ENCODE assay signal across 17 mouse cellular contexts in genomic region chr1:43237360-43238235, GRCm38 (mm10). TPM values are rescaled to one million over a fixed set of nuclear protein-coding genes. Genes with fewer than 3 reads are reported as not detected.
DNase-seq lines count a peak whose midpoint lies in the region; ATAC-seq and TF ChIP-seq lines count a peak whose summit lies in the region.
"Had no signal": no experiment of that assay in that cellular context is flagged by ENCODE, and none has a peak within 500 bp of the region (broad histone marks: within the 10 kb centered on the region; RNA-seq: fewer than 3 reads in every experiment).

No protein-coding gene starts in this region.

- no peaks in the 10 kb centered on the region for H3K4me1 ChIP-seq in kidney, adult 2 months (ENCODE audit: control insufficient read depth, insufficient read depth, low read length)
- H3K4me1 ChIP-seq in lung, adult 2 months (ENCODE audit: control insufficient read depth, insufficient read depth, low read length): no peaks in the 10 kb centered on the region
- no peaks in the 10 kb centered on the region for H3K4me1 ChIP-seq in forebrain, embryonic 14.5 days (ENCODE audit: control insufficient read depth, insufficient read depth, low read length)
- H3K4me1 ChIP-seq: forebrain, embryonic 15.5 days; neural tube, embryonic 15.5 days had no signal

- H3K27ac ChIP-seq in kidney, adult 2 months (ENCODE audit: insufficient read depth, low read depth, low read length): peak overlapping the region; percentile 24; the same call in 1 of the 2 replicates
- H3K27ac ChIP-seq in forebrain, embryonic 14.5 days (ENCODE audit: low read depth, low read length): no peak overlapping the region
- H3K27ac ChIP-seq: forebrain, embryonic 15.5 days; hindbrain, embryonic 14.5 days; neural tube, embryonic 15.5 days had no signal

- TF ChIP-seq POLR2A in kidney, adult 2 months (IDR thresholded peaks at IDR 0.05; ENCODE audit: low read depth, low read length): no peak
- TF ChIP-seq POLR2A in lung, adult 2 months (IDR thresholded peaks at IDR 0.05; ENCODE audit: borderline replicate concordance, extremely low read depth, low read depth, low read length): no peak

- H3K9ac ChIP-seq in forebrain, embryonic 14.5 days (ENCODE audit: low read length): no peak overlapping the region
- H3K9ac ChIP-seq: forebrain, embryonic 15.5 days; hindbrain, embryonic 14.5 days; neural tube, embryonic 15.5 days had no signal

- H3K36me3 ChIP-seq in kidney, adult 2 months (ENCODE audit: control insufficient read depth, insufficient read depth, low read length): no peaks in the 10 kb centered on the region
- H3K36me3 ChIP-seq in forebrain, embryonic 14.5 days (ENCODE audit: control insufficient read depth, insufficient read depth, low read length): no peaks in the 10 kb centered on the region
- H3K36me3 ChIP-seq: forebrain, embryonic 15.5 days; neural tube, embryonic 15.5 days had no signal

- H3K4me2 ChIP-seq in forebrain, embryonic 14.5 days (ENCODE audit: low read length): no peak overlapping the region
- H3K4me2 ChIP-seq: forebrain, embryonic 15.5 days; hindbrain, embryonic 14.5 days; midbrain, embryonic 11.5 days; neural tube, embryonic 15.5 days had no signal

- 83% methylated on average over 3 of the region's 3 CpGs for WGBS in kidney, adult 2 months
- 90% methylated on average over 3 of the region's 3 CpGs for WGBS in lung, adult 2 months
- 88% methylated on average over 3 of the region's 3 CpGs for WGBS in forebrain, embryonic 14.5 days

- H3K27me3 ChIP-seq in kidney, adult 2 months (replicated peaks; ENCODE audit: control insufficient read depth, insufficient read depth, low read length): no peaks in the 10 kb centered on the region
- H3K27me3 ChIP-seq in forebrain, embryonic 14.5 days (replicated peaks; ENCODE audit: control insufficient read depth, insufficient read depth, low read length): no peaks in the 10 kb centered on the region
- H3K27me3 ChIP-seq: forebrain, embryonic 15.5 days; neural tube, embryonic 15.5 days had no signal

- no peak for ATAC-seq in forebrain, embryonic 14.5 days
- ATAC-seq: forebrain, embryonic 15.5 days had no signal

- no peak for TF ChIP-seq CTCF in kidney, adult 2 months (conservative IDR thresholded peaks at IDR 0.05; ENCODE audit: insufficient read depth, insufficient read length, low read depth, low read length)
- TF ChIP-seq CTCF in lung, adult 2 months (IDR thresholded peaks at IDR 0.05; ENCODE audit: insufficient read depth, low read length): no peak

- DNase-seq in kidney, adult 2 months: peak; percentile 50
- no peak for DNase-seq in kidney, postnatal 36 days
- DNase-seq in 3T3-L1 (ENCODE audit: low read depth, low spot score) (peak; percentile 90), adipocyte (ENCODE audit: low spot score) (peak; percentile 12)
- peak; percentile 49 for DNase-seq in kidney, postnatal 14 days
- no peak for DNase-seq in lung, adult 2 months
- DNase-seq in lung, postnatal 14 days: no peak
- no peak for DNase-seq in forebrain, embryonic 14.5 days (ENCODE audit: low spot score)
- DNase-seq: cerebellum, adult 11 months; cerebellum, postnatal 25 days; heart, postnatal 14 days; lung, adult 18-20 months; lung, postnatal 4 days had no signal

- H3K9me3 ChIP-seq in forebrain, embryonic 14.5 days (replicated peaks; ENCODE audit: control insufficient read depth, low read length): no peaks in the 10 kb centered on the region
- H3K9me3 ChIP-seq: forebrain, embryonic 15.5 days; neural tube, embryonic 15.5 days had no signal

- H3K4me3 ChIP-seq in kidney, adult 2 months (ENCODE audit: insufficient read depth, low read depth, low read length): no peak overlapping the region
- H3K4me3 ChIP-seq in lung, adult 2 months (replicated peaks; ENCODE audit: extremely low read depth, low read depth, low read length): no peak overlapping the region
- no peak overlapping the region for H3K4me3 ChIP-seq in forebrain, embryonic 14.5 days (ENCODE audit: low read depth, low read length)
- H3K4me3 ChIP-seq: forebrain, embryonic 15.5 days; neural tube, embryonic 15.5 days had no signal

RNA-seq across cellular contexts. Expression of gene Fhl2, which starts 40.8 kb away (rescaled TPM):
- polyA plus RNA-seq in kidney, adult 2 months (2012; rRNA removed): 45.3 and 48.1 TPM in 2 replicates
- polyA plus RNA-seq in lung, adult 2 months (2012; rRNA removed): 6.1 and 13.9 TPM in 2 replicates
- 11.9 and 16.3 TPM in 2 replicates for polyA plus RNA-seq in forebrain, embryonic 14.5 days (2014; fragmentation: Nextera tagmentation; extraction: Ambion mirVana)

Comparison
In these comparisons a context has a peak if more than half of its experiments do, and no peak if none do; other contexts are left out.
1. DNase-seq: peak in kidney, adult 2 months (single experiment), 3T3-L1 (single experiment), adipocyte (single experiment) and kidney, postnatal 14 days (single experiment); none in kidney, postnatal 36 days (0 of 2), lung, adult 2 months (single experiment), lung, postnatal 14 days (single experiment) and forebrain, embryonic 14.5 days (single experiment).